Mouse (Mus musculus) thymus, postnatal 4 days (tissue): ENCODE results near the gene Tab1.
"Not testable (repeated sequence)": the region's sequence is repeated elsewhere in the genome, so short reads cannot be mapped to it uniquely, and the experiment has no call there.

ENCODE experiments used
- DNase-seq: peaks from one replicate; pipeline ENCODE4 v3.0.0; 2021

Tab1 gene

DNA sequence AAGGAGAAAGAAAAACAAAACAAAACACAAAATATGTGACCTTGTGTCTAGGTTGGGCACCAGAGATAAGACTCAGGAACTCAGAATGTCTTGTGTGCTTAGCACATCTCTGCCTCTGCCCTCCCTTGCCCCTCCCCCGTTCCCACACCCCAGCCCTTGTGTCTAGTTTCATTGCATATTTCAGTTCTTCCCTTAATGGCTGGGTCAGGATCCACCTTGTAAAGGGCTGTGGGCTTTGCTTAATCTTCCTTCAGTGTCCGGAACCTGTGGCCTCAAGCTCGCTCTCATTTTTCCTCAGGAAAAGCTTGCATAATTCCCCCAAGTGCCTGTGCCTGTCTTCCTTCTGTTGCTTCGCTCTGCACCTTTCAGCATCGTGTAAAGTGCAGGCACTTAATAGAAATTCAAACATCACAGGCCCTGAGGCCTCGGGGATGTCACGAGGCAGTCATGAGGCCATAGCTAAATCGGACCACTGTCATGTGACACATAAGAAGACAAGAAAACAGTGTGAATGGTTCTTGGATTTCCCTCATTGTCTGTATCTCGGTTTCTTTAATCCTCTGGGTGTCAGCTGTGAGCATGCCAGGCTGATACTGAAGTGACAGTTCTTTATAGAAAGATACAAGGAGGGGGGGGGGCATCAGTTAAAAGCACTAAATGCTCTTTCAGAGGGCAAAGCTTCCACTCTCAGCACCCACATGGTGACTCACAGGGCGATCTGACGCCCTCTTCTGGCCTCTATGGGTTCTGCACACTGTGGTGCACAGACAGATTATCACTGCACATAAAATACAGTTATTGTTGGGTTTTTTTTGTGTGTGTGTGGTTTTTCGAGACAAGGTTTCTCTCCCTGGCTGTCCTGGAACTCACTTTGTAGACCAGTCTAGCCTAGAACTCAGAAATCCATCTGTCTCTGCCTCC lies 27.2 kb upstream of the Tab1 start:
- no peak for DNase-seq

DNA sequence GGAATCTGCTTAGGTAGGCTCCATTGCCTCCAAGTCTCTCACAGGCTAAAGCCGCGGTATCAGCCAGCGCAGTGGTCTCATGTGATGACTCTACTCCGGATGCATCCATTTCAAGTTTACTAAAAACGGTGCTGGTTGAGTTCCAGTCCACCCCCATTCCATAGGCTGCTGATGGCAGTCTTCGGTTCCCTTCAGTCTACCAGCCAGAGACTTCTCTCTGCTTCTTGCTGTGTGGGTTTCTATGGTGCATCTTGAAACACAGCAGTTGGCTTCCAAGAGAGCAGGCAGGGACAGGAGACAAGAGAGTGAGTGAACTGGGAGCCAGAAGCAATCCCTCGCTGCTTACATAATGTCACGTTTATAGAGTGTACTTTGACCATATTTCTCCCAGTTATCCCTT lies 25.8 kb upstream of the Tab1 start:
- no peak for DNase-seq

DNA sequence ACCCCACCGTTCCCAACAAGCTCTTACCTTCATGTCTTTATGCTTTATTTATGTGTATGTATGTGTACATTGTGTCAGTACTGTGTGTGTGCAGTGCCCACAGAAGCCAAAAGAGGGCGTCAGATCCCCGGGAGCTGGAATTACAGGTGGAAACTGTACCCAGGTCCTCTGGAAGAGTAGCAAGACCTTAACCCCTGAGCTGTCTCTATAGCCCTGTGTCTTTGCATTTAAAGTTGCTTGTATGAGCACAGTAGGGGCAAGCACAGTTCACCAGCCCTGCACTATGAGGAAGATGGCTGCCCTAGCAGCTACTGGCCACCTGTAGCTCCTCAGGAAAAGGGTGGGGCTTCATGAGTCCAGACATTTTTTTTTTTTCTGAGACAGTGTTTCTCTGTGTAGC lies 25.4 kb upstream of the Tab1 start:
- no peak for DNase-seq

DNA sequence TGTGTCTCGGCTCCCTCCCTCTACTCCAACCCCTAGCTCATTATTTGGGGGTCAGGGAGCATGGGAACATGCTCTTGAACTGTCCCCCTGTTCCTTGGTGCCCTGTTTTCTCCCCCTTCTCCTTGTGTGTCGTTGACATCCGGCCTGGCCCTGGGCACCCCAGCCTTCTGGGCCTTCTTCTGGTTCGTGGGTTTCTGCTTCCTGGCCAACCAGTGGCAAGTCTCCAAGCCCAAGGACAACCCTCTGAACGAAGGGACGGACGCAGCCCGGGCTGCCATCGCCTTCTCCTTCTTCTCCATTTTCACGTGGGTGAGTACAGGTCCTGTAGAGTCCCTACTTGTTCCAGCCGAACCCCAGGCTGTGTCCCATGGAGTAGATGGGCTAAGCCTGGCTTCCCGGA lies 21.5 kb upstream of the Tab1 start:
- no peak for DNase-seq

DNA sequence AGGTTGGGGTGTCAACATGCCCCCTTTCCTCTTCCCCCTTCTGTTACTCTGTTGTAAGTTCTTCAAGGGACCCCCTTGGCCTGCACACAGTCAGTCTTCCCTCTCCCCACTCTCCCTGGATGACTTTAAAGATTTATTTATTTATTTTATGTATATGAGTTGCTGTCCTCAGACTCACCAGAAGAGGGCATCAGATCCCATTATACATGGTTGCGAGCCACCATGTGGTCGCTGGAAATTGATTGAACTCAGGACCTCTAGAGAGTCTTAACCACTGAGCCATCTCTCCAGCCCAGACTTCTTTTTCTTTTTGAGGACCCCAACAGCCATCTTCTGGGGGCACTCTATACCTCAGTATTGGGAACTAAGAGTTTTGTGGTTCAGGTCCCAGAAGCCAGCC lies 20.4 kb upstream of the Tab1 start:
- peak; percentile 34 for DNase-seq

DNA sequence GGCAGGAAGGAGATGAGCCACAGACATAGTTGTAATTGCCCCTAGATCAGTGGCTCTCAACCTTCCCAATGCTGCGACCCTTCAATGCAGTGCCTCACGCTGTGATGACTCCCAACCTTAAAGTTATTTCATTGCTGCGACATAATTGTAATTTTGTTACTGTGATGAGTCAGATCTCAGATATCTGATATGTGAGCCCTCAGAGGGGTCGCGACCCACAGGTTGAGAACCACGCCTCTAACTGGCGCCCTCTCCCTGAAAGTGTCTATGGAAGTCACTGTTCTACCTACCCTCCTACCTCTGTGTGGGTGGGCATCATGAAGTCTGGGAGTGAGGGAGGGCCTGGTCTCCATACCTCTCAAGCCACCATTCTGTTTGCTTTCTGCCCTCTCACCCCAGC lies 18.5 kb upstream of the Tab1 start:
- DNase-seq, result no peak

DNA sequence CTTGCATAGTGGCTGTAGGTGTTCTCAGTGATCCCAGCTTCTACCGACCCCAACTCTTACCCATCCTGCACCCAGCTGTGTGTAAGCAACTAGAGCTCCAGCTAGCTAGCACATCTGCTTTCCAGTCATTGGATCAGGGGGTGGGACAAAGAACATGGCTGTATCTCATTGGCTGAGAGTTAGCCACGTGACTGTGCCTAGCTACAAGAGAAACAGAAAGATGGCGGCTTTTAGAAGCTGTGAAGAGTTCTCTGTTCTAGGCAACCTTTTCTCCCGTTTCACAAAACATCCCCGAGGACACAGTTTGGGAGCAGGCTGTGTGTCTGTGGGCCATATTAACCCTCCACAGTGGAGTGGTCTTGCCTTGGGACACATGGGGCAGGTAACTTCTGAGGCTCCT lies 17.7 kb upstream of the Tab1 start:
- no peak for DNase-seq

DNA sequence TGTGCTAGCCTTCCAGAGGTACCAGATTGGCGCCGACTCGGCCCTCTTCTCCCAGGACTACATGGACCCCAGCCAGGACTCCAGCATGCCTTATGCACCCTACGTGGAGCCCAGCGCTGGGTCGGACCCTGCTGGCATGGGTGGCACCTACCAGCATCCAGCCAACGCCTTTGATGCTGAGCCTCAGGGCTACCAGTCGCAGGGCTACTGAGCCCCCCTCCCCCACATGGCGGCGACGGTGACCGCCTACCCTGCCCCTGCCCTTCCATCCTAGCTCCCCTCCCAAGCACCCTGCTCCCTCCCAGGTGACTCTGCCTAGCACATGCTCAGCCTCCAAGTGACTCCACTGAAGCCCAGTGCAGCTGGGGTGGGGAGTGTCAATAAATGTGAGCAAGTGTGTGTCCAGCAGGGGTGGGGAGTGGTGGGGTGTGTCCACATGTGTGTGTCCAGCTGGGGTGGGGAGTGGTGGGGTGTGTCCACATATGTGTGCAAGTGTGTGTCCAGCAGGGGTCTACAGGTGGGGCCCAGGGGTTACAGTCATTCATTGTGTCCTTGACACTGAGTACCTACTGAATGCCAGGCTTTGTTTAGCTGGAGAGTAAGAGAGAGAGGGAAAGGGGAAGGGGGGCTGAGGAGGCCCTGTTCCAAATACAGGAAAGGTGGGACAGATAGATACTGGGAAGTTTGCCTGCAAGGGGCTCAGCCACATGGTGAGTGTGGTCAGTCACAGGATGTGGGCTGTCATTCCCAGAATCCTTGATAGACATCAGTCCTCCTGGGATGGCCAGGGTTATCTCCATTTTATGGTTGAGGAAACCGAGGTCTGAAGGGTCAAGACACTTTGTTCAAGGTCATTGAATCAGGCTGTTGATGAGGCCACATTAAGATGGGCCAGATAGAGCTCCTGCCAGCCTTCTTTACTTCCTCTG lies 16.8 kb upstream of the Tab1 start:
- no peak for DNase-seq

DNA sequence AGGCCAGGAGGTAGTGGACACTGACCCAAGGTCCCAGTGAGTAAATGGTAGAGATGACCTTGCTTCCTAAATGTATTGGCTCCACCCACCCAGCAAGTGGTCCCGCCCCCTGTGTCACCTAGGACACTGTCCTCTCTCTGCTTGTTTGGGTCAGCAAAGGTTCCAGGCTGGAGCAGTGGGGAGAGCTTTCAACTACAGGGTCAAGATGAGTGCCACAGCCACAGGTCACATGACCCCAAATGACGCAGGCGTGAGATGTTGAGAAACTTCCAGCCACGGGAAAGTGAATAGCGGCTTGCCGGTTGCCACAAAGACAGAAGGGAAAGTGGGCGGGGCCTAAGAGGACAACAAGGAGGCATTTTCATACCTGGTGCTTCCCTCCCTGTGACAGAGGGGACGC lies 15.8 kb upstream of the Tab1 start:
- no peak for DNase-seq

DNA sequence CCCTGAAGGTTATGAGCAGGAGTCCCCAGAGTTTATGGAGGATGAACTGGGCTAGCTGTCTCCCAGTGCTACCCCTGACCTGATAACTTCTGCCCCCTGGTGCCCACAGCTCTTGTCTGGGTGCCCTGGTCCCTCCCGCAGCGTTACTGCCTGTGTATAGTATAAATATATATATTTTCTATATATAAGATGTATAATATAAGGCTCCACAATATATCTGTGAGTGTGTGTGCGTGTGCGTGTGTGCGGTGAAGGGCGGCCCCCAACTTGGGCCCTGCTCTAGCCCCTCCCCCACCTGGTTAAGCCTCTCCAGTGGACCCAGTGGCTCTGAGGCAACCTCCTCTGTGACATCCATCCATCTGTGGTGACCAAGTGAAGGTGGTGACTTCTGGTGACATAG lies 13.9 kb upstream of the Tab1 start:
- no peak for DNase-seq

DNA sequence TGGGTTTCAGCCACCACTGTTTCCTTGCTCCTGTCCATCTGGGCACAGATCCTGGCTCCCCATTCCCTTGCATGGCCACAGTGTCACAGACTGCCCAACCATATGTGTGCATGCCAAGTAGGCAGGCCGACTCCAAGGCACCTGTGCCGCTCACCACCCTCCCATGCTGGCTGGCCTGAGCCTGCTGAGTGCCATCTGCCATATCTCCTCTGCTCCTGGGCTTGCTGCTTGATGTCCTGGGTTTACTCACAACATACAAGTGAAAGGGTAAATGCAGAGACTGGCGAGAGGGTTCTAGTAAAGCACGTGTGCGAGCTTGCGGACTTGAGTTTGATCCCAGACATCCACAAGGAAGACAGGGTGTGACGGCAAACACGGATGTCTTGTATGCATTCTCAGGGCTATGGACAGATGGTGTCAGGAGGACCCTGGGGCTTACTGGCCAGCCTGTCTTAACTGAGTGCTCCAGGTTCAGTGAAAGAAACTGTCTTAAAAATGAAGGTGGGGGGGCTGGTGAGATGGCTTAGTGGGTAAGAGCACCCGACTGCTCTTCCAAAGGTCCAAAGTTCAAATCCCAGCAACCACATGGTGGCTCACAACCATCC lies 11.1 kb upstream of the Tab1 start:
- no peak for DNase-seq

DNA sequence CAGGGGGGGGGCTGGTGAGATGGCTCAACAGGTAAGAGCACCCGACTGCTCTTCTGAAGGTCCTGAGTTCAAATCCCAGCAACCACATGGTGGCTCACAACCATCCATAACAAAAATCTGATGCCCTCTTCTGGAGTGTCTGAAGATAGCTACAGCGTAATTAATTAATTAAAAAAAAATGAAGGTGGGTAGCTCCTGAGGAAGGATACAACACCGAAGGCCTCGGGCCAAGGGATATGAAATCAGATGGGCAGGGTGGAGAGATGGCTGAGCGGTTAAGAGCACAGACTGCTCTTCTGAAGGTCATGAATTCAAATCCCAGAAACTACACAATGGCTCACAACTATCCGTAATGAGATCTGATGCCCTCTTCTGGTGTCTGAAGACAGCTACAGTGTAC lies 10.5 kb upstream of the Tab1 start:
- DNase-seq, result not testable (repeated sequence)

DNA sequence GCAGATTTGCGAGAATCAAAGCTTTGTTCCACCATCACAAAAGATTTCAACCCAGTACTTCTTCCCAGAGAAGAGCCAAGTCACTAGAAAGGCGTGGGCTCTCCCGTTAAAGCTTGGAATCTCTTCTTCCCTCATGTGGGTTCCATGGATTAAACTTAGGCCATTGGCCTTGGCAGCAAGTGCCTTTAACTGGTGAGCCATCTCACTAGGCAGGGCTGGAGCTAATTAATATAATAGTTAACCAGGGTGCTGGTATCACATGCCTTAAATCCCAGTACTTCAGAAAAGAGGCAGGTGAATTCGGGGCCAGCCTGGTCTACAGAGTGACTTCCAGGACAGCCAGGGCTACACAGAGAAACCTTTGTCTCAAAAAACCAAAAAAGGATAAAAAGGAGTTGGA lies 8.3 kb upstream of the Tab1 start:
- DNase-seq, result no peak

DNA sequence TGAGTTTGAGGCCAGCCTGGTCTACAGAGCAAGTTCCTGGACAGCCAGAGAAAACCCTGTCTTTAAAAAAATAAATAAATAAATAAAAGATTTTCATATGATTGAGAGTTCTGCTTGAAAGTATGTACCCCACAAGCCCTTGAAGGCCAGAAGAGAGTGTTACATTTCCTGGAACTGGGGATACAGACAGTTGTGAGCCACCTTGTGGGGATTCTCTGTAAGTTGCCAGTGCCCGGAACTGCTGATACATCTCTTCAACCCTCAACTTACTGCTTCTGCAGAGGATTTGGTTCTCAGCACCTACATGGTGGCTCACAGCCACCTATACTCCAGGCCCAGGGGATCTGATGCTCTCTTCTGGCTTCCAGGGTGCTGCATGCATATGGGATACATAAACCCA lies 5.7 kb upstream of the Tab1 start:
- DNase-seq, result peak; percentile 48

DNA sequence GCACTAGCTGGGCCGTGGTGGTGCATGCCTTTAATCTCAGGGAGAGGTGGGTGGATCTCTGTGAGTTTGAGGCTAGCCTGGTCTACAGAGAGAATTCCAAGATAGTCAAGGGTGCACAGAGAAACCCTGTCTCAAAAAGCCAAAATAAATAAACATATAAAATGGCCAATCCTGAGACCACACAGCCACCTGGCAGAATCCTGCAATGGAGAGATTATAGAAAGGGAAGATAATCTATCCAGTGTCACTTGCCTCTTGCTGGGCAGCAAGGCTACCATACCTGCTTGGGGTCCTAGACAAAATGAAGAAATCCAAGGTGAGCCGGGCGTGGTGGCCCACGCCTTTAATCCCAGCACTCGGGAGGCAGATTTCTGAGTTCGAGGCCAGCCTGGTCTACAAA lies 2.9 kb upstream of the Tab1 start:
- DNase-seq, result no peak

DNA sequence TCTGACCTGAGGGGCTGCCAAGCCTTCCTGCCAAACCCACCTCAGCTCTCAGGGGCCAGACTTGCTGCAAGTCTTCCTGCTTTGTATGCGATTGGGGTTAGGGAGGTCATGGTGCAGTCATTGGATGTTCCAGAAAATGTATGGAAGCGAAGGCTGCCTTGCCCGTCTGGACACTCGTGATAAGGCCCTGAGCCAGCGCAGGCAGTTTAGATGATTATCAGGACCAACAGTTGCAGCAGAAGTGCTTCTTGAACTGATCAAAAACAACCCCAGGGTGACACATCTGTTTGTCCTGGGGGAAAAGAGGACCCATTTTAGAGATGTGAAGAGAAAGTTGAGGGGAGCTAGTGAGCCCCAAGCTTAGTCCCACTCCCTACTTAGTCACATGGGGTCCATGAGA lies 2.2 kb upstream of the Tab1 start:
- DNase-seq, result no peak

DNA sequence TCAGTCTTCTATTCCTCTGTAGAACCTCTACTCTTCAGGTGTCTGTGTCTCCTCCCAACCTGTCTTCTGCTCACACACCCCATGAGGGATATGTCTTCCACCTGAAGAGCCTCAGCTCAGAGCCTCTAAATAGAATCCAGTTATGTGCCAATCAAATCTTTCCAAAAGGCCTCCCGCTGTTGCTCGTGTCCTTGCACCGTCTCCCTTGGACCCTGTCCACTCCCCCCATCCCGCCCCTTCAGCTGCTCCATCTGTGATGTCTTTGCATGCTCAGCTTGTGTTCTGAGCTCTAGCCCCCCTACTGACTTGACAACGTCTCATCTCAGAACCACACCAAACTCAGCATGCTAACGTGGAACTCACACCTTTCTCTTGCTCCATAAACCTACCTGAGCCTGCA lies 1.5 kb upstream of the Tab1 start:
- DNase-seq, result no peak

DNA sequence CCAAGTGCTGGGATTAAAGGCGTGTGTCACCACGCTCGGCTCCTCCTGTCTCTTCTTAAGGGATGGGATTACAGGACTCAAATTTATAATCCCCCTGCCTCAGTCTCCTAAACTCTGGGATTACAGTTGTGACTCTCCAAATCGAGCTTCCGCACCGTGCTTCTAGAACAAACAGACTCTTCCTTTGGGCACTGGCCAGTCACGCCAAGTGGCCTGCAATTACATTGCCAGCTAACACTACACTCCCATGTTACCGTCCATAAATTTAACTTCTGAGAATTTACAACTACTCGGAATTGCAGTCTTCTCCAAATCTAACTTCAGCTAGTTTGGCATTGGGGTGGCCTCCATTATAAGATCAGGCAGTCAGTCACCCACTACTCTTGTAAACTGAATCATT lies 475 bp upstream of the Tab1 start:
- DNase-seq, result no peak

DNA sequence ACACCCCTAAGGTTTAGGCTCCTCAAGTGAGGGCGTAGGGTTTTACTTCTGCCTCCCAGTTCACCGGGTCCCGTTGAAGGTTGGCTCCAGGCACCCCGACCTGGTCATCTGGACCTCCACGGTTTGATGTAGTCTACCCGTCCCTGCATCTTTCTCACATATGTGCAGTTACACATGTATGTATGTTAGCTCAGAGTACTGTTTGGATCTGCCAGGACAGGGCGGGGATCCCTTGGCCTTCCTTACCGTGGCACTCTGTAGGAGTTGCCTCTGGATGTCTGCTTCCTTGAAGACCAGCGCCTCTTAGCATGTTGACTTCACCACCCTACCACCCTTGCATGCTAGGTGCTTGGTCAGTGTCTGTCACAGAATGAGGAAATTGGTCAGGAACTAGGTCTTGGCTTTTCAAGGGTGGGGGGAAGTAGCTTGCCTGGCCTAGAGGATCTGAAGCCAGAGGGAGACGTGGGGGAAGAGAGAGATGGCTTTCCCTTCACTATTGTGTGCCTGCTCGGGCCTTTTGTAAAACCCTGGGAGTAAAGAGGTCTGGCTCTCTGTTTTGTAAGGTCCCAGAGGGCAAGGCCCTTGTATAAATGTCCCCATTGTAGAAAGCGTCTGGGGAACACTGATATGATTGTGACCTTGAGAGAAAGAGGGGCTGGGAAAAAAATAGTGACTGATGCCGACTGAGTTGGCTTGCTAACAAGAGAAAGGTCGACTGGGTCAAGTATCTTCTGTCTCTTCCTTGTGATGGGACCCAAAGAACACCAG lies 939 bp downstream of the Tab1 start:
- DNase-seq, result no peak

DNA sequence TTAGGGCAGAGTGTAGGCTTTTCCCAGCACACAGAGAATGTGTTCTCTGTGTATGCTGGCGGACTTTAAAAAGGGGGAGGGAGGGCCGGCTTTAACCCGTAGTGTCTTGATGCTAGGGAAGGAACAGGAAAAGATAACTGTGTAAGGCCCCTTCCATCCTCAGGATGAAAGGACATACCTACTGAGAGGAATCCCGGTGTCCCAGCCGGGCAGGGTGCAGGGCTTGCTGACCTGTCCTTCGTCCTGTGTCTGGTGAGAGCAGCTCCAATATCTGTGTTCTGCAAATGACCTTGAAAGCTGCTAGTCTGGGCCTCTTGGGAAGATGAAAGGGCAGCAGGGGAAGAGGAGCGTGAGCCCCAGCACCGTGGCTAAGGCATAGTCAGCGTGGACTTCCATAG lies 1.5 kb downstream of the Tab1 start:
- no peak for DNase-seq

DNA sequence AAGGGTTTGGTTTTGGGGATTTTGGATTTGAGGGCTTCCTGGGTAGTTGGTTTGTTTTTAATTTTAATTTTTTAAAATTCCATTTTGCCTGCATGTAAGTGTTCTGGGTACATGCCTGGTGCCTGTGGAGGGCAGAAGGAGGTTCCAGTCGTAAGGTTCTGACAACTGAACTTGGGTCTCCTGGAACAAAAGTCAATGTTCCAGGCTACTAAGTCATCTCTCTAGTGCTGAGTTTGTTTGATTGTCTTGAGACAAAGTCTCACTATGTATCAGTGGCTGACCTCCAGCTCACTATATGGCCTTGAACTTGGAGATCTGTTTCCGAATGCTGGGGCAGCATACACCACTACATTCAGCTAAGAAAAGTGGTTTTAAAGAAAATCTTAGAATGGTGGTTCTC lies 2.6 kb downstream of the Tab1 start:
- DNase-seq, result no peak

DNA sequence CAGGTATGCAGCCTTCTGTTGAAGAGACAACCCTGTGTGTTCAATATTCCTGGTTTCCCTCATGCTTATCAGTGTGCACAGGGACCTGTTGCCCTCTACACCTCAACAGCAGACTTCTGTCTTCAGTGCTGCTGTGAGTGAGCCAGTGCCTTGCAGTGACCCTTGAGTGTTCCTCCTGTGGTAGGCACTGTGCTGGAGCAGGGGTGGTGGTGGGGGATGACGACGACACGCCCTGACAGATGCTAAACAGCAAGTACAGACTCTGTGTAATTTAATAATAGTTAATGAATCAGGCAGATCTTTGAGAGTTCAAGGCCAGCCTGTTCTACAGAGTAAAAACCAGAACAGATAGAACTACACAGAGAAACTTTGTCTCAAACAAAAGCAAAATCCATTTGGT lies 3.7 kb downstream of the Tab1 start:
- no peak for DNase-seq
